Mouse (Mus musculus) liver, embryonic 13.5 days (tissue): ENCODE measurements around the gene Hnf1a. TPM values are rescaled to one million over a fixed set of nuclear protein-coding genes. Genes with fewer than 3 reads are reported as not detected.
"Not testable (repeated sequence)": the region's sequence is repeated elsewhere in the genome, so short reads cannot be mapped to it uniquely, and the experiment has no call there.

ENCODE experiments used
- ATAC-seq: fragments of 200-750 bp; cut with Nextera tagmentation; 2 replicates; pipeline ENCODE4 v1.8.0; 2017; ENCODE audit warnings: low read depth, mild to moderate bottlenecking, moderate number of reproducible peaks, moderate library complexity
- DNase-seq: peaks from one replicate; pipeline ENCODE4 v3.0.0; 2022
- H3K27ac ChIP-seq: fragments of 300-500 bp; sonication (generic); 2 replicates; pipeline ENCODE4 v1.5.1; 2015; ENCODE audit warnings: moderate library complexity, mild to moderate bottlenecking, inconsistent platforms
- H3K27me3 ChIP-seq: fragments of 300-500 bp; sonication (generic); 2 replicates; pipeline ENCODE4 v1.6.1; 2015; ENCODE audit warnings: mild to moderate bottlenecking, inconsistent platforms
- H3K36me3 ChIP-seq: fragments of 300-500 bp; sonication (generic); 2 replicates; pipeline ENCODE4 v1.6.1; 2015; ENCODE audit warnings: mild to moderate bottlenecking, inconsistent platforms
- H3K4me1 ChIP-seq: fragments of 300-500 bp; sonication (generic); replicated peaks from 2 replicates; pipeline ENCODE4 v1.6.1; 2015; ENCODE audit warnings: inconsistent platforms
- H3K4me2 ChIP-seq: fragments of 300-500 bp; sonication (generic); 2 replicates; pipeline ENCODE4 v1.6.1; 2015; ENCODE audit warnings: inconsistent platforms, mild to moderate bottlenecking, moderate library complexity
- H3K4me3 ChIP-seq: fragments of 300-500 bp; sonication (generic); replicated peaks from 2 replicates; pipeline ENCODE4 v1.5.1; 2015; ENCODE audit warnings: mild to moderate bottlenecking, inconsistent platforms
- H3K9ac ChIP-seq: fragments of 300-500 bp; sonication (generic); 2 replicates; pipeline ENCODE4 v1.6.1; 2015; ENCODE audit warnings: mild to moderate bottlenecking, inconsistent platforms
- H3K9me3 ChIP-seq: fragments of 300-500 bp; sonication (generic); replicated peaks from 2 replicates; pipeline ENCODE4 v1.6.1; 2016; ENCODE audit warnings: inconsistent platforms
- WGBS: fragments of 180-500 bp; shearing (Covaris S2); methylation state at CpG from one replicate; pipeline ENCODE4 v1.1.7; 2015; ENCODE audit not compliant: insufficient replicate concordance; 5-methylcytosine and 5-hydroxymethylcytosine counted together
- polyA plus RNA-seq: library from polyadenylated mRNA; unstranded; fragments of >200 nt; fragmentation: Nextera tagmentation; extraction: Ambion mirVana; gene quantifications from 2 replicates; pipeline ENCODE4 v1.2.1, GENCODE M21; 2015

Gene Hnf1a
- polyA plus RNA-seq, 1 experiment from 2014 or later = 2.4 TPM

DNA sequence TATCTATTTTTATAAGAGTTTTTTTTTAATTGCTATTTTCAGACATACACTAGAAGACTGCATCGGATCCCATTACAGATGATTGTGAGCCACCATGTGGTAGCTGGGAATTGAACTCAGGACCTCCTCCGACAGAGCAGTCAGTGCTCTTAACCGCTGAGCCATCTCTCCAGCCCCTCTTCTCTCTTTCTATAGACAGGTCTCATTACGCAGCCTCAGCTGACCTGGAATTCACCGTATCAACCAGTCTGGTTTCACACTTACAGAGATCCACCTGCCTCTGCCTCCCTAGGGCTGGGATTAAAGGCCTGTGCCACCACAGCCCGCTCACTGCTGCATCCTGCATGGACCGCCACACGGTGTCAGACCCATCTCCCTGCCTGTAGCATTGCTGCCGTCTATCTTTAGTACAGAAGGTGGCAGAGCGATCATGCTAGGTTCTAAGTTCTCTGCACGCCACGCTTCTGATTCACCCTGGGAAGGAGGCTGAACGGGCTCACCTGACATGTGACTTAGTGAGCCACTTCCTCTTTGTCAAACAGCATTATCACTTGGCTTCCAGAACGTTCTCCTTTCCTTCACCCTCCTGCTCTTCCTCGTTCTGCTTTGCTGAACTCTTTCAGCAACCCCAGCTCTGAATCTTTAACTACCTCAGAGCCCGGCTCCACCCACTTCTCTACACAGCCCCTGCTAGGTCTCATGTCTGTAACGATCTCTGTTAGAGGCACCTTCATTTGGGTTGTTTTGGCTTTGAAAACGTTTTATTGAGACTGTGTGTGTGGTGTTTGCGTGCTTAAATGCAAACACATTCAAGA is 49.1 kb downstream of the Hnf1a start:
- Histone ChIP-seq H3K4me1 (peaks cover 19% of the 10 kb centered on the region), H3K27me3 (no peaks in the 10 kb centered on the region), H3K9me3 (no peaks in the 10 kb centered on the region), H3K9ac (no peak overlapping the region), H3K4me3 (no peak overlapping the region), H3K27ac (peak overlapping the region; percentile 6; the same call in 1 of the 2 replicates), H3K4me2 (peak overlapping the region; percentile 35), H3K36me3 (no peaks in the 10 kb centered on the region)
- WGBS = 34% methylated on average over 19 of the region's 19 CpGs
- DNase-seq (peak; percentile 15), ATAC-seq (peak; percentile 46)

DNA sequence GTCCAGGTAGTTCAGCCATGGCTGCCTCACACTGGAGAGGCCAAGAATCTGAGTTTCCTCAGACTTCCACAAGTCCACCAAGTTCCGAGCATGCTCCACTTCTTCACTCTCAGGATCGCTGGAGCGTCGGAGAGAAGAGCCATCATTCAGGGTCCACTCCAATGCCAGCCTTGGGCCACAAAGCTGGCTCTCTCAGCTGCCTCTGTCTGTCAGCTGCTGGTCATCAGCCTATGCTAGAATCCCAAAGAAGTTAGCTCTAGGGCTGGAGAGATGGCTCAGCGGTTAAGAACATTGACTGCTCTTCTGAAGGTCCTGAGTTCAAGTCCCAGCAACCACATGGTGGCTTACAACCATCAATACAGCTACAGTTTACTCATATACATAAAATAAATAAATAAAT is 53.5 kb downstream of the Hnf1a start:
- not testable (repeated sequence) for H3K36me3 ChIP-seq, H3K27me3 ChIP-seq, ATAC-seq, H3K4me1 ChIP-seq, DNase-seq, H3K9me3 ChIP-seq, H3K9ac ChIP-seq, H3K27ac ChIP-seq, H3K4me2 ChIP-seq, H3K4me3 ChIP-seq
- 82% methylated on average over 5 of the region's 5 CpGs for WGBS

DNA sequence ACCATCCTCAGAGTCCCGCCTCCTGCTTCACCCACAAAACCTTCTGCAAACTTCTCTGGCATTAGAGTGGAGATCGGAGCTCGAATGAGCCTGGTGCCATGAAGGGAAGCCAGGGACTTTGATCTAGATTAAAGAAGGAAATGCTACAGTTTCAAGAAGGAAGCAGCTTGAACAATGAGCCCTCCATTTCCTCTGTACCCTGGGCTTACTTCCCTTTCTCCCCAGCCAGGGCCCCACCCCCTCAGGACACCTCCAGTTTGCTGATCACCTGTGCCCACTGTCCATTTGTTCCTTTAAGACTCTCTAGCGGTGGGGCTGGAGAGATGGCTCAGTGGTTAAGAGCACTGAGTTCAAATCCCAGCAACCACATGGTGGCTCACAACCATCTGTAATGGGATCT is 54.1 kb downstream of the Hnf1a start:
- H3K27ac ChIP-seq = no peak overlapping the region
- H3K27me3 ChIP-seq = no peaks in the 10 kb centered on the region
- ATAC-seq = no peak
- H3K36me3 ChIP-seq = no peaks in the 10 kb centered on the region
- WGBS = 48% methylated on average over 4 of the region's 4 CpGs
- H3K4me2 ChIP-seq = no peak overlapping the region
- H3K4me1 ChIP-seq = peaks cover 4% of the 10 kb centered on the region
- no peak overlapping the region for H3K4me3 ChIP-seq
- no peaks in the 10 kb centered on the region for H3K9me3 ChIP-seq
- no peak overlapping the region for H3K9ac ChIP-seq
- DNase-seq = no peak

DNA sequence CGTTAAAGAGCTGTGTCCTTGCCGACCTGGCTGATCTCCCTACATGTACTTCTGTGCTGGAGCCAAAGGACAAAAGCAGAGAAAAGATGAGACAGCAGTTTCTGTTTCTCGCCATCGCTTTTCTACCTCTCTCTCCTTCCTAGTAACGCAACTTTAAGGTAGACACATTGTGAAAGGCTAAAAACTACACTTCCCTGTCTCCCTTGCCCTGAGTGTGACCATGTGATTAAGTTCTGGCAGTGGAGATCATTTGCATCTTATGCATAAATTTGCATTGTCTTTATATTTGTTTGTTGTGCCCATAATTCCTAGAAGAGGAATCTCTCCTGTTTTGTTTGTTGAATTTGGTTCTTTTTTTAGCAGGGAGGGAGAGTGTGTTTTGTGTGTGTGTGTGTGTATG is 55.0 kb downstream of the Hnf1a start:
- no peaks in the 10 kb centered on the region for H3K27me3 ChIP-seq
- H3K4me2 ChIP-seq = no peak overlapping the region
- H3K27ac ChIP-seq = no peak overlapping the region
- no peak overlapping the region for H3K4me3 ChIP-seq
- no peak for ATAC-seq
- no peak for DNase-seq
- H3K9ac ChIP-seq = no peak overlapping the region
- 59% methylated on average over 5 of the region's 5 CpGs for WGBS
- no peaks in the 10 kb centered on the region for H3K9me3 ChIP-seq
- H3K4me1 ChIP-seq = no peaks in the 10 kb centered on the region
- H3K36me3 ChIP-seq = no peaks in the 10 kb centered on the region

DNA sequence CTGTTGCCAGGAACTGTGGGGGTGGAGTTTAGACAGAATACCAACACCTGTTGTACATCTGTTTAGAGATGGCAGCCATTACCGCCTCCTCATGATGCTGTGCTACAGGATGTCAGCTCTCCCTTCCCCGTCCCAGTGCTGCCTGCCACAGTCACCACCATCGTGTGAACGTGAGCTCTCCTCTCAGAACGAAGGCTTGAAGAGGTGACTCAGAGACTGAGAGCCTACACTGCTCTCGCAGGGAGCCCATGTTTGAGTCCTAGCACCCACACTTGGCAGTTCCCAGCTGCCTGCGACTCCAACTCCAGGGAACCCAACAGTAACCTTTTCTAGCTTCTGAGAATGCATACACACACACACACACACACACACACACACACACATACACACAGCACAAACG is 56.0 kb downstream of the Hnf1a start:
- Histone ChIP-seq H3K4me1 (no peaks in the 10 kb centered on the region), H3K4me2 (no peak overlapping the region), H3K9ac (no peak overlapping the region), H3K4me3 (no peak overlapping the region), H3K9me3 (no peaks in the 10 kb centered on the region), H3K36me3 (no peaks in the 10 kb centered on the region), H3K27ac (no peak overlapping the region), H3K27me3 (no peaks in the 10 kb centered on the region)
- no peak for DNase-seq
- no peak for ATAC-seq
- WGBS = 58% methylated on average over 8 of the region's 8 CpGs

DNA sequence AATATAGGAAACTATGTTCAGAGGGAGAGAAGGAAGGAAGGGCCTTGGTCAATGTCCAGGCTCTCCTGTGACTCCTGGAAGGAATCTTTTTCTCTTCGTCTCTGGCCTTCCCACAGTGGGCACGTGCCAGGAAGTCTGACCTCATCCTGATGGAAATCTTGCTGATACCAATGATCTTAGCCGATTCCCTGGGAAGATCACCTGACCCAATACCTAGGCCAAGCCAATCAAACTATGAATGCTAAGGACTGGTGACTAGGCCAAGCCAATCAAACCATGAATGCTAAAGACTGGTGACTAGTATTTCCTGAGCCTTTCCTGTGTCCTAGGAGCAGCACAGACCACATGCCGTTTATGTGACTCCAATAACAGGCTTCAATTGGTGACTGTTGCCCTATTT is 57.2 kb downstream of the Hnf1a start:
- Histone ChIP-seq H3K27ac (no peak overlapping the region), H3K9ac (no peak overlapping the region), H3K4me2 (no peak overlapping the region), H3K9me3 (no peaks in the 10 kb centered on the region), H3K36me3 (no peaks in the 10 kb centered on the region), H3K4me1 (no peaks in the 10 kb centered on the region), H3K4me3 (no peak overlapping the region), H3K27me3 (no peaks in the 10 kb centered on the region)
- no peak for ATAC-seq
- WGBS = 43% methylated on average over 4 of the region's 4 CpGs
- no peak for DNase-seq

DNA sequence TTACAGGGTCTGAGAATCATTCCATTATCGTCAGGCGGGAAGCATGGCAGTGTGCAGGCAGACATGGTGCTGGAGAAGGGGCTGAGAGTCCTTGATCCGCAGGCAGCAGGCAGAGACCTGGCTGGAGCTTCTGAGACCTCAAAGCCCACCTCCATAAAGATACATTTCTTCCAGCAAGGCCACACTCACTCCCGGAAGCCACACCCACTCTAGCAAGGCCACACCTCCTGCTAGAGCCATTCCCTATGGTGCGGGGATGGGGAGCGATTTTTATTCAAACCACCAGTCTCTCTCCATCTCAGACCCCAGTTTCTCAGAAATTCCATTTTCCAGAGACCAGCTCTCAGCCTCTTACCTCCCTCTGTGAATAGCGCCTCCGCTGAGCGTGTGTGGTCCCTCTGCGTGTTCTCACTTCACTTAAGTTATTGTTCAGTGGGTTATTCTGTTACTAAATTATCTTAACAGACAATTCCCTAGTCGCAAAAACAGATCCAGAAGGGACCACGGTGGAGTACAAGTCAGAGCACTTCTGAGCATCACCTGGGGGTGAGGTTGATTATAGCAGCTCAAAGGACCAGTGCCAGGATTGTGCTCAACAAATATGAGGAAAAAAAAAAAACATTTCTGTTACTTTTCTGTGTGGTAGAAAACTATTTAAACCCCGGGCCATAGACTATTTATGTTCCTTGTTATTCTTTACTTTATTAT is 62.1 kb downstream of the Hnf1a start:
- ATAC-seq (no peak), DNase-seq (no peak)
- H3K36me3 ChIP-seq = no peaks in the 10 kb centered on the region
- H3K4me1 ChIP-seq = no peaks in the 10 kb centered on the region
- H3K4me3 ChIP-seq = no peak overlapping the region
- H3K9me3 ChIP-seq = no peaks in the 10 kb centered on the region
- H3K27me3 ChIP-seq = no peaks in the 10 kb centered on the region
- no peak overlapping the region for H3K27ac ChIP-seq
- 54% methylated on average over 13 of the region's 13 CpGs for WGBS
- H3K9ac ChIP-seq = no peak overlapping the region
- no peak overlapping the region for H3K4me2 ChIP-seq

DNA sequence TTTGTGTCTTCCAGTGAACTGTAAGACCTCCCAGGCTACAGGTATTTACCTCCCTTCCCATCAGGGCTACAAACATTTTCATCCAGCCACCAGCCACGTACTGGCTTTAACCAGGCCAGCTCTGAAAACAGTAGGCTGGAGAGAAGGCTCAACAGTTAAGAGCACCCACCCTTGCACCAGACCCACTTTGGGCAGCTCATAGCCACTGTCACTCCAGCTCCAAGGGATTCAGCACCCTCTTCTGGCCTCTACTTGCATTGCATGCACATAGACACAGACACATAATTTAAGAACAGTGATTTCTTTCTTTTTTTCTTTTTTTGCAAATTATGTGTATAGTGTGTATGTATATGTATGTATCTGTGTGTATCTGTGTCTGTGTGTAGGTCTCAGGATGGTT is 68.5 kb downstream of the Hnf1a start:
- H3K4me2 ChIP-seq = no peak overlapping the region
- no peaks in the 10 kb centered on the region for H3K4me1 ChIP-seq
- 25% methylated on average over 1 of the region's 1 CpGs for WGBS
- no peak overlapping the region for H3K27ac ChIP-seq
- no peaks in the 10 kb centered on the region for H3K36me3 ChIP-seq
- DNase-seq (no peak), ATAC-seq (no peak)
- H3K27me3 ChIP-seq = peaks cover 14% of the 10 kb centered on the region; the same call in 1 of the 2 replicates
- no peak overlapping the region for H3K4me3 ChIP-seq
- H3K9me3 ChIP-seq = no peaks in the 10 kb centered on the region
- no peak overlapping the region for H3K9ac ChIP-seq

Other genes starting within 250 kb of the Hnf1a start
- gene Ankrd13a, start 196.4 kb downstream of the Hnf1a start, polyA plus RNA-seq = 43.3 and 49.0 TPM in 2 replicates
- gene Git2, start 195.6 kb downstream of the Hnf1a start, polyA plus RNA-seq = 14.8 and 16.3 TPM in 2 replicates
- gene 1500011B03Rik, start 147.6 kb downstream of the Hnf1a start, polyA plus RNA-seq = 31.0 and 32.0 TPM in 2 replicates
- not detected in 2 replicates for gene 4930519G04Rik, start 117.4 kb downstream of the Hnf1a start, polyA plus RNA-seq
- not detected in 2 replicates for gene Gm9936, start 112.4 kb downstream of the Hnf1a start, polyA plus RNA-seq
- gene Oasl2, start 74.2 kb downstream of the Hnf1a start, polyA plus RNA-seq = 3.1 and 3.4 TPM in 2 replicates
- 0.52 and 0.54 TPM in 2 replicates for gene Oasl1, start 47.9 kb downstream of the Hnf1a start, polyA plus RNA-seq
- gene 2210016L21Rik, start 28.9 kb downstream of the Hnf1a start, polyA plus RNA-seq = 22.2 and 24.6 TPM in 2 replicates
- 4.2 and 4.7 TPM in 2 replicates for gene Sppl3, start 40.0 kb upstream of the Hnf1a start, polyA plus RNA-seq
- 11.1 and 12.0 TPM in 2 replicates for gene Gm10401, start 127.2 kb upstream of the Hnf1a start, polyA plus RNA-seq
- gene Acads, start 148.3 kb upstream of the Hnf1a start, polyA plus RNA-seq = 40.9 and 41.5 TPM in 2 replicates
- gene Unc119b, start 163.9 kb upstream of the Hnf1a start, polyA plus RNA-seq = 8.7 and 10.4 TPM in 2 replicates
- gene Mlec, start 187.1 kb upstream of the Hnf1a start, polyA plus RNA-seq = 23.0 and 26.0 TPM in 2 replicates
- gene Cabp1, start 223.3 kb upstream of the Hnf1a start, polyA plus RNA-seq = not detected in 2 replicates